Mouse (Mus musculus): ENCODE data around the gene Abcg1. TPM values are rescaled to one million over a fixed set of nuclear protein-coding genes. Genes with fewer than 3 reads are reported as not detected.
A peak's percentile ranks its signal among the peaks of the same experiment; 100 is the strongest.

Gene Abcg1
- polyA plus RNA-seq, 1 experiment from 2014 or later, result 10.1 TPM

- Histone ChIP-seq H3K9me3 (ENCODE audit: control insufficient read depth, low read length) (no peaks in the 10 kb centered on the region), H3K27ac (ENCODE audit: low read depth, low read length) (no peak overlapping the region), H3K4me2 (ENCODE audit: low read depth, low read length, severe bottlenecking) (no peak overlapping the region), H3K4me1 (replicated peaks; ENCODE audit: control insufficient read depth, insufficient read depth, low read length) (no peaks in the 10 kb centered on the region), H3K36me3 (ENCODE audit: control insufficient read depth, insufficient read depth, low read length) (no peaks in the 10 kb centered on the region), H3K27me3 (ENCODE audit: control insufficient read depth, insufficient read depth, low read length) (no peaks in the 10 kb centered on the region), H3K4me3 (ENCODE audit: low read depth, low read length) (no peak overlapping the region), H3K9ac (ENCODE audit: low read length) (no peak overlapping the region)
- 71% methylated on average over 3 of the region's 3 CpGs for WGBS
- no peak for DNase-seq (ENCODE audit: low spot score)
- ATAC-seq (replicated peaks; ENCODE audit: low FRiP score), result no peak
Measured at GRCm38 (mm10) chr17:31136291-31136690, 78.8 kb downstream of the Abcg1 start.

GRCm38 (mm10) chr17:31136821-31137220, 79.3 kb downstream of the Abcg1 start:
- Histone ChIP-seq H3K9me3 (ENCODE audit: control insufficient read depth, low read length) (no peaks in the 10 kb centered on the region), H3K27me3 (ENCODE audit: control insufficient read depth, insufficient read depth, low read length) (no peaks in the 10 kb centered on the region), H3K27ac (ENCODE audit: low read depth, low read length) (no peak overlapping the region), H3K9ac (ENCODE audit: low read length) (no peak overlapping the region), H3K36me3 (ENCODE audit: control insufficient read depth, insufficient read depth, low read length) (no peaks in the 10 kb centered on the region), H3K4me3 (ENCODE audit: low read depth, low read length) (no peak overlapping the region), H3K4me2 (ENCODE audit: low read depth, low read length, severe bottlenecking) (no peak overlapping the region), H3K4me1 (replicated peaks; ENCODE audit: control insufficient read depth, insufficient read depth, low read length) (no peaks in the 10 kb centered on the region)
- WGBS, result 86% methylated on average over 1 of the region's 1 CpGs
- ATAC-seq (replicated peaks; ENCODE audit: low FRiP score) (no peak), DNase-seq (ENCODE audit: low spot score) (no peak)

GRCm38 (mm10) chr17:31138398-31138797, 80.9 kb downstream of the Abcg1 start:
- Histone ChIP-seq H3K4me2 (ENCODE audit: low read depth, low read length, severe bottlenecking) (no peak overlapping the region), H3K4me1 (replicated peaks; ENCODE audit: control insufficient read depth, insufficient read depth, low read length) (no peaks in the 10 kb centered on the region), H3K4me3 (ENCODE audit: low read depth, low read length) (no peak overlapping the region), H3K27ac (ENCODE audit: low read depth, low read length) (no peak overlapping the region), H3K9ac (ENCODE audit: low read length) (no peak overlapping the region), H3K27me3 (ENCODE audit: control insufficient read depth, insufficient read depth, low read length) (no peaks in the 10 kb centered on the region), H3K36me3 (ENCODE audit: control insufficient read depth, insufficient read depth, low read length) (no peaks in the 10 kb centered on the region), H3K9me3 (ENCODE audit: control insufficient read depth, low read length) (no peaks in the 10 kb centered on the region)
- 23% methylated on average over 5 of the region's 5 CpGs for WGBS
- ATAC-seq (replicated peaks; ENCODE audit: low FRiP score) (no peak), DNase-seq (ENCODE audit: low spot score) (peak; percentile 67)

- H3K36me3 ChIP-seq (ENCODE audit: control insufficient read depth, insufficient read depth, low read length), result no peaks in the 10 kb centered on the region
- DNase-seq (ENCODE audit: low spot score), result no peak
- no peak overlapping the region for H3K4me2 ChIP-seq (ENCODE audit: low read depth, low read length, severe bottlenecking)
- H3K4me1 ChIP-seq (replicated peaks; ENCODE audit: control insufficient read depth, insufficient read depth, low read length), result no peaks in the 10 kb centered on the region
- no peak overlapping the region for H3K9ac ChIP-seq (ENCODE audit: low read length)
- no peaks in the 10 kb centered on the region for H3K9me3 ChIP-seq (ENCODE audit: control insufficient read depth, low read length)
- no peak overlapping the region for H3K27ac ChIP-seq (ENCODE audit: low read depth, low read length)
- ATAC-seq (replicated peaks; ENCODE audit: low FRiP score), result no peak
- no peaks in the 10 kb centered on the region for H3K27me3 ChIP-seq (ENCODE audit: control insufficient read depth, insufficient read depth, low read length)
- WGBS, result 92% methylated on average over 7 of the region's 7 CpGs
- H3K4me3 ChIP-seq (ENCODE audit: low read depth, low read length), result no peak overlapping the region
Measured at GRCm38 (mm10) chr17:31142116-31142515, 84.6 kb downstream of the Abcg1 start.

- DNase-seq (ENCODE audit: low spot score), result no peak
- WGBS, result 73% methylated on average over 15 of the region's 15 CpGs
- Histone ChIP-seq H3K9me3 (ENCODE audit: control insufficient read depth, low read length) (no peaks in the 10 kb centered on the region), H3K27ac (ENCODE audit: low read depth, low read length) (no peak within 1 kb of the TSS), H3K4me2 (ENCODE audit: low read depth, low read length, severe bottlenecking) (no peak within 1 kb of the TSS), H3K4me3 (ENCODE audit: low read depth, low read length) (no peak within 1 kb of the TSS), H3K4me1 (replicated peaks; ENCODE audit: control insufficient read depth, insufficient read depth, low read length) (no peaks in the 10 kb centered on the region), H3K27me3 (ENCODE audit: control insufficient read depth, insufficient read depth, low read length) (no peaks in the 10 kb centered on the region), H3K9ac (ENCODE audit: low read length) (no peak within 1 kb of the TSS), H3K36me3 (ENCODE audit: control insufficient read depth, insufficient read depth, low read length) (no peaks in the 10 kb centered on the region)
- no peak for ATAC-seq (replicated peaks; ENCODE audit: low FRiP score)
Measured at GRCm38 (mm10) chr17:31144040-31145037, 86.9 kb downstream of the Abcg1 start, which contains the start of gene Tff2. Tff2 (minus strand) TSS chr17:31144282.

- Histone ChIP-seq H3K36me3 (ENCODE audit: control insufficient read depth, insufficient read depth, low read length) (no peaks in the 10 kb centered on the region), H3K27me3 (ENCODE audit: control insufficient read depth, insufficient read depth, low read length) (no peaks in the 10 kb centered on the region), H3K9ac (ENCODE audit: low read length) (no peak overlapping the region), H3K9me3 (ENCODE audit: control insufficient read depth, low read length) (no peaks in the 10 kb centered on the region), H3K4me3 (ENCODE audit: low read depth, low read length) (no peak overlapping the region), H3K27ac (ENCODE audit: low read depth, low read length) (no peak overlapping the region), H3K4me2 (ENCODE audit: low read depth, low read length, severe bottlenecking) (no peak overlapping the region), H3K4me1 (replicated peaks; ENCODE audit: control insufficient read depth, insufficient read depth, low read length) (no peaks in the 10 kb centered on the region)
- ATAC-seq (replicated peaks; ENCODE audit: low FRiP score), result no peak
- DNase-seq (ENCODE audit: low spot score), result no peak
- WGBS, result 84% methylated on average over 9 of the region's 9 CpGs
Measured at GRCm38 (mm10) chr17:31145998-31146397, 88.5 kb downstream of the Abcg1 start.

GRCm38 (mm10) chr17:31152512-31152911, 95.0 kb downstream of the Abcg1 start:
- no peak overlapping the region for H3K4me2 ChIP-seq (ENCODE audit: low read depth, low read length, severe bottlenecking)
- no peak overlapping the region for H3K9ac ChIP-seq (ENCODE audit: low read length)
- H3K27me3 ChIP-seq (ENCODE audit: control insufficient read depth, insufficient read depth, low read length), result no peaks in the 10 kb centered on the region
- no peak for DNase-seq (ENCODE audit: low spot score)
- ATAC-seq (replicated peaks; ENCODE audit: low FRiP score), result no peak
- WGBS, result 58% methylated on average over 5 of the region's 5 CpGs
- no peak overlapping the region for H3K4me3 ChIP-seq (ENCODE audit: low read depth, low read length)
- no peaks in the 10 kb centered on the region for H3K9me3 ChIP-seq (ENCODE audit: control insufficient read depth, low read length)
- H3K4me1 ChIP-seq (replicated peaks; ENCODE audit: control insufficient read depth, insufficient read depth, low read length), result no peaks in the 10 kb centered on the region
- no peaks in the 10 kb centered on the region for H3K36me3 ChIP-seq (ENCODE audit: control insufficient read depth, insufficient read depth, low read length)
- no peak overlapping the region for H3K27ac ChIP-seq (ENCODE audit: low read depth, low read length)

- no peak for ATAC-seq (replicated peaks; ENCODE audit: low FRiP score)
Measured at GRCm38 (mm10) chr17:31152966-31153499, 95.6 kb downstream of the Abcg1 start.

More at GRCm38 (mm10) chr17:31152966-31153499, 95.6 kb downstream of the Abcg1 start:
- Histone ChIP-seq H3K27me3 (ENCODE audit: control insufficient read depth, insufficient read depth, low read length) (no peaks in the 10 kb centered on the region), H3K4me1 (replicated peaks; ENCODE audit: control insufficient read depth, insufficient read depth, low read length) (no peaks in the 10 kb centered on the region), H3K36me3 (ENCODE audit: control insufficient read depth, insufficient read depth, low read length) (no peaks in the 10 kb centered on the region), H3K4me3 (ENCODE audit: low read depth, low read length) (no peak overlapping the region), H3K4me2 (ENCODE audit: low read depth, low read length, severe bottlenecking) (no peak overlapping the region), H3K9me3 (ENCODE audit: control insufficient read depth, low read length) (no peaks in the 10 kb centered on the region), H3K27ac (ENCODE audit: low read depth, low read length) (no peak overlapping the region), H3K9ac (ENCODE audit: low read length) (no peak overlapping the region)
- DNase-seq (ENCODE audit: low spot score), result no peak
- WGBS, result 88% methylated on average over 9 of the region's 9 CpGs

Measured in forebrain, embryonic 11.5 days (tissue).